In the genomic region with DNA sequence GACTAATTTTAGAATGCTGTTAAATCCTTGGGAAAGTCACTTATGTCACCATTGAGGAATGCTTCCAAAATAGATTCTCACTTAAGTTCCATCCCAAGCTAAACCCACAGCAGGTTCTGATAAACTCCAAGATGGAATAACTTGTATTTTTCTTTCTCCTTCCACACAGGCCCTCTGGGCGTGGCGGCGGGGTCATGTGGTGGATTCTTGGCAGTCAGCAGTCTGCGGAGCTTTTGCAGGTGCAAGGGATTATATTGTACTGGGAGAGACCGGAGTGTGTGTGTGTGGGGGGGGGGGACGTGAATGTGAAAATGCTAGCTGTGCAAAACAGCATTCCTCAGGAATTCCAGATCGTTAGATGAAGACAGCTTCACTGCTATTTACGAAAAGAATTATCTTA, we compare ENCODE assay signal across 7 mouse cellular contexts.
DNase-seq lines count a peak whose midpoint lies in the region; TF ChIP-seq lines count a peak whose summit lies in the region.

No protein-coding gene starts in this region.

- TF ChIP-seq CTCF in gastrocnemius, adult 2 months (IDR thresholded peaks at IDR 0.05), result no peak

- peak overlapping the region; percentile 66 for H3K27ac ChIP-seq in gastrocnemius, adult 2 months

- DNase-seq in right cerebral cortex, postnatal 25 days, result peak; percentile 17
- DNase-seq in right cerebral cortex, postnatal 36 days (ENCODE audit: low spot score in 2 of 2), result no peak
- peak; percentile 68 for DNase-seq in gastrocnemius, adult 2 months
- peak; percentile 71 for DNase-seq in kidney, postnatal 10 days
- no peak for DNase-seq in thymus, postnatal 0 days (ENCODE audit: low spot score)
- DNase-seq in ovary, postnatal 10 days (ENCODE audit: low spot score), result no peak
- DNase-seq in c-Kit-positive CD71-positive TER-119-positive erythroid progenitor cells, embryonic 14.5 days (ENCODE audit: low spot score), result no peak

- H3K4me3 ChIP-seq in gastrocnemius, adult 2 months, result peak overlapping the region; percentile 23

- intact Hi-C loops in gastrocnemius, adult 2 months (cut with DNase I), result no loop called here

Comparison
In these comparisons a context has a peak if more than half of its experiments do, and no peak if none do; other contexts are left out.
1. DNase-seq: peak in right cerebral cortex, postnatal 25 days (single experiment), gastrocnemius, adult 2 months (single experiment) and kidney, postnatal 10 days (single experiment); none in right cerebral cortex, postnatal 36 days (0 of 2), thymus, postnatal 0 days (single experiment), ovary, postnatal 10 days (single experiment) and c-Kit-positive CD71-positive TER-119-positive erythroid progenitor cells, embryonic 14.5 days (single experiment).